Mouse (Mus musculus): ENCODE data around the gene Gm17019. TPM values are rescaled to one million over a fixed set of nuclear protein-coding genes. Genes with fewer than 3 reads are reported as not detected.
"Not testable (repeated sequence)": the region's sequence is repeated elsewhere in the genome, so short reads cannot be mapped to it uniquely, and the experiment has no call there.

Gene Gm17019
- polyA plus RNA-seq, 1 experiment from 2014 or later: not detected

DNA sequence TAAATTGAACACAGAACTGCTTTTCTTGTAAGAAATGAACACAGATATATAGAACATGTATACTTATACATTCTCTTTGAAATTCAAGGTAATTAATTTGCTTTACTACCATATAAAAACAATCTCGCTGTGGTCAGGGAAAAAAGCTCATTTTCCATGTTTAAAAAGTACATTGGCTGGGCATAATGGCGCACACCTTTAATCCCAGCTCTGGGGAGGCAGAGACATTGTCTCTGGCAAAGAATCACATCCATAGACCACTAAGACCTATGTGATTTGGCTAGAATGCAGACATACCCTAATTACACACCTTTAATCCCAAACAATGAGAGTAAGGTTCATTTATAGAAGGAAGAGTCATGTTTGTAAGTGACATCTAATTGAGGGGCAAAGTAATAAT lies 12.7 kb downstream of the Gm17019 start:
- H3K4me1 ChIP-seq; H3K27ac ChIP-seq; H3K9ac ChIP-seq; H3K9me3 ChIP-seq; H3K4me3 ChIP-seq (replicated peaks); ATAC-seq (ENCODE audit: insufficient read depth, low FRiP score, low read depth); H3K36me3 ChIP-seq; H3K4me2 ChIP-seq; H3K27me3 ChIP-seq (replicated peaks): not testable (repeated sequence)
- WGBS: 72% methylated on average over 2 of the region's 2 CpGs

- not testable (repeated sequence) for H3K9ac ChIP-seq; H3K27me3 ChIP-seq (replicated peaks); H3K9me3 ChIP-seq; H3K4me2 ChIP-seq; H3K36me3 ChIP-seq; H3K27ac ChIP-seq; H3K4me3 ChIP-seq (replicated peaks); H3K4me1 ChIP-seq
- WGBS: 82% methylated on average over 11 of the region's 11 CpGs
- peak; percentile 63; the same call in 1 of the 2 replicates for ATAC-seq (ENCODE audit: insufficient read depth, low FRiP score, low read depth)
Measured at GRCm38 (mm10) chr5:15010639-15011582, 21.9 kb downstream of the Gm17019 start.

- not testable (repeated sequence) for H3K4me3 ChIP-seq (replicated peaks); H3K4me2 ChIP-seq; H3K36me3 ChIP-seq; H3K27me3 ChIP-seq (replicated peaks); H3K9me3 ChIP-seq; H3K4me1 ChIP-seq; H3K9ac ChIP-seq; ATAC-seq (ENCODE audit: insufficient read depth, low FRiP score, low read depth); H3K27ac ChIP-seq
- WGBS: 51% methylated on average over 3 of the region's 3 CpGs
Measured at GRCm38 (mm10) chr5:15006907-15007306, 25.9 kb downstream of the Gm17019 start.

GRCm38 (mm10) chr5:15006288-15006687 lies 26.5 kb downstream of the Gm17019 start:
- ATAC-seq (ENCODE audit: insufficient read depth, low FRiP score, low read depth); H3K27ac ChIP-seq; H3K4me3 ChIP-seq (replicated peaks); H3K4me2 ChIP-seq; H3K36me3 ChIP-seq; H3K9me3 ChIP-seq; H3K4me1 ChIP-seq; H3K9ac ChIP-seq; H3K27me3 ChIP-seq (replicated peaks): not testable (repeated sequence)
- 67% methylated on average over 3 of the region's 3 CpGs for WGBS

DNA sequence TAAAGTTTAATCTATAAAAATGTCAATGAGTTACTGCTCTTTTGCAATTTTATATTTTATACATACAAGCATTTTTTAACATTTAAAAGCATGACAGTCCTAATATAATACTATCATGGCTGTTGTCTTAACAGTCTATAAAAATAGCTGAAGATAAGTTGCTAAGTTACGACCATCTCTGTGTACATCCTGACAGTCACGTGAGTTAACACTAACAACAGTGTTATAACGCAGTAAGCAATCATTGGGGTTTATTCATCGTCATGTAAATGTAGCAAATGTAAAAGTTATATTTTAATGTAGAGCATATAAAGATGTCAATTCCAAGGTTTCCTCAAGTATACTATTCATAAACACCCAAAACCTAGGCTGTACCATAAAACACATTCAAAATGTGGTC lies 27.2 kb downstream of the Gm17019 start:
- not testable (repeated sequence) for H3K27me3 ChIP-seq (replicated peaks); H3K9ac ChIP-seq; H3K27ac ChIP-seq; H3K4me3 ChIP-seq (replicated peaks); H3K9me3 ChIP-seq; H3K4me1 ChIP-seq; H3K36me3 ChIP-seq; H3K4me2 ChIP-seq
- peak; percentile 61; the same call in 1 of the 2 replicates for ATAC-seq (ENCODE audit: insufficient read depth, low FRiP score, low read depth)
- 59% methylated on average over 3 of the region's 4 CpGs for WGBS

GRCm38 (mm10) chr5:15004569-15005562 lies 27.9 kb downstream of the Gm17019 start:
- ATAC-seq (ENCODE audit: insufficient read depth, low FRiP score, low read depth): peak; percentile 84

GRCm38 (mm10) chr5:14998077-14998476 lies 34.7 kb downstream of the Gm17019 start:
- not testable (repeated sequence) for H3K4me2 ChIP-seq; H3K27ac ChIP-seq; H3K9me3 ChIP-seq; ATAC-seq (ENCODE audit: insufficient read depth, low FRiP score, low read depth); H3K9ac ChIP-seq; H3K36me3 ChIP-seq; H3K4me1 ChIP-seq; H3K27me3 ChIP-seq (replicated peaks); H3K4me3 ChIP-seq (replicated peaks)
- 80% methylated on average over 9 of the region's 9 CpGs for WGBS

More at GRCm38 (mm10) chr5:15004569-15005562, 27.9 kb downstream of the Gm17019 start:
- not testable (repeated sequence) for H3K4me3 ChIP-seq (replicated peaks); H3K9ac ChIP-seq; H3K9me3 ChIP-seq; H3K36me3 ChIP-seq; H3K4me2 ChIP-seq; H3K27me3 ChIP-seq (replicated peaks); H3K27ac ChIP-seq; H3K4me1 ChIP-seq
- 75% methylated on average over 5 of the region's 5 CpGs for WGBS

GRCm38 (mm10) chr5:14997556-14997955 lies 35.2 kb downstream of the Gm17019 start:
- not testable (repeated sequence) for ATAC-seq (ENCODE audit: insufficient read depth, low FRiP score, low read depth); H3K4me2 ChIP-seq; H3K4me3 ChIP-seq (replicated peaks); H3K9me3 ChIP-seq; H3K4me1 ChIP-seq; H3K36me3 ChIP-seq; H3K27me3 ChIP-seq (replicated peaks); H3K27ac ChIP-seq; H3K9ac ChIP-seq
- WGBS: 82% methylated on average over 4 of the region's 4 CpGs

DNA sequence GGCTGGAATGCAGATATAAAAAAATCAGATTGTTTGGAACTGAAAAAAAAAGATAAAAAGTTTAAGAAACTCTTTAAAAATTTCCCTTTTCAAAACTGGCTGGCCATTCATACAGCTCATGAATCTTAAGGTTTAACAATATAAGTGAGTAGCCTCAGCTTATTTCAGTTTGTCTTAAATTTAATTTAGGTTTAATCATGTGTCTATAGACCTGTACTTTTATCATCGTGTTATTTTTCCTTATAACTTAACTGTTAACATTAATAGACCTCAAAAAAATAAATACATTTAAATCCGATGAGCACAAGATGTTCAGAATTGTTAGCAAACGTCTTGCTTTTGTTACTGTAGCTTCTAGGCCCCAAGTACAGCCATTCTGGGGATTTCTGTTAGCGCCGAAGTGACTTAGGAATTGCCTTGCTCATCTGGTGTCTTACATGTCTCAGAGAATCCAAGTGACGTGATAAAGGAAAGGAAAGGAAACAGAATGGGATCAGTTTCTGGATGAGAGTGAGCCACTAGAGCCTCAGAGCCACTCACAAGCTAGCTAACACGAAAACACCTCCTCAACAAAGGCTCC lies 36.0 kb downstream of the Gm17019 start:
- not testable (repeated sequence) for H3K9me3 ChIP-seq; H3K4me1 ChIP-seq; H3K27me3 ChIP-seq (replicated peaks); H3K27ac ChIP-seq; H3K36me3 ChIP-seq; H3K4me3 ChIP-seq (replicated peaks); ATAC-seq (ENCODE audit: insufficient read depth, low FRiP score, low read depth); H3K4me2 ChIP-seq; H3K9ac ChIP-seq
- 65% methylated on average over 7 of the region's 7 CpGs for WGBS

- H3K4me3 ChIP-seq (replicated peaks); H3K9me3 ChIP-seq; H3K27me3 ChIP-seq (replicated peaks); H3K27ac ChIP-seq; H3K36me3 ChIP-seq; H3K4me2 ChIP-seq; H3K4me1 ChIP-seq; H3K9ac ChIP-seq: not testable (repeated sequence)
- 84% methylated on average over 6 of the region's 6 CpGs for WGBS
- ATAC-seq (ENCODE audit: insufficient read depth, low FRiP score, low read depth): peak; percentile 71; the same call in 1 of the 2 replicates
Measured at GRCm38 (mm10) chr5:14994124-14994523, 38.7 kb downstream of the Gm17019 start.

GRCm38 (mm10) chr5:14990375-14991158 lies 42.2 kb downstream of the Gm17019 start:
- H3K4me2 ChIP-seq; H3K27ac ChIP-seq; H3K36me3 ChIP-seq; H3K9ac ChIP-seq; H3K4me3 ChIP-seq (replicated peaks); H3K4me1 ChIP-seq; H3K27me3 ChIP-seq (replicated peaks); H3K9me3 ChIP-seq: not testable (repeated sequence)
- ATAC-seq (ENCODE audit: insufficient read depth, low FRiP score, low read depth): peak; percentile 68; the same call in 1 of the 2 replicates
- WGBS: 79% methylated on average over 8 of the region's 8 CpGs

Measured in stomach, embryonic 15.5 days (tissue).